Mouse (Mus musculus): ENCODE data around the gene Efna4.

Gene Efna4

DNA sequence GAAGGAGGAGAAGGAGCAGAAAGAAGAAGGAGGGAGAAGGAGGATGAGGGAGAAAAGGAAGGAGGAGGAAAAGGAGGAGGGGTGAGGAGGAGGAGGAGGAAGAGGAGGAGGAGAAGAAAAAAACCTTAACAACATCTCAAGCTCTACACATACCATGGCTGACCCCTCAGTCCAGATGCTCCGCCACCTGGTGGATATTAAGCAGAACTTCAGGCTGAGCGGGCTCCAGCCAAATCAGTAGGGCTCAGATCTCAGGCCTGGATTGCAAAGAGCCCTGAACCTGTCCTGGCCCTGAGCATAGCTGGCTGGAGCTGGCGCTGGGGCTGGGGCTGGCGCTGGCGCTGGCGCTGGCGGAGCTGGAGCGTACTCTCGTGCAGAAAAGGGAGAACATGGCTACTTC, 29.7 kb downstream of the Efna4 start:
- DNase-seq (ENCODE audit: low read depth, low spot score), result peak; percentile 76

DNA sequence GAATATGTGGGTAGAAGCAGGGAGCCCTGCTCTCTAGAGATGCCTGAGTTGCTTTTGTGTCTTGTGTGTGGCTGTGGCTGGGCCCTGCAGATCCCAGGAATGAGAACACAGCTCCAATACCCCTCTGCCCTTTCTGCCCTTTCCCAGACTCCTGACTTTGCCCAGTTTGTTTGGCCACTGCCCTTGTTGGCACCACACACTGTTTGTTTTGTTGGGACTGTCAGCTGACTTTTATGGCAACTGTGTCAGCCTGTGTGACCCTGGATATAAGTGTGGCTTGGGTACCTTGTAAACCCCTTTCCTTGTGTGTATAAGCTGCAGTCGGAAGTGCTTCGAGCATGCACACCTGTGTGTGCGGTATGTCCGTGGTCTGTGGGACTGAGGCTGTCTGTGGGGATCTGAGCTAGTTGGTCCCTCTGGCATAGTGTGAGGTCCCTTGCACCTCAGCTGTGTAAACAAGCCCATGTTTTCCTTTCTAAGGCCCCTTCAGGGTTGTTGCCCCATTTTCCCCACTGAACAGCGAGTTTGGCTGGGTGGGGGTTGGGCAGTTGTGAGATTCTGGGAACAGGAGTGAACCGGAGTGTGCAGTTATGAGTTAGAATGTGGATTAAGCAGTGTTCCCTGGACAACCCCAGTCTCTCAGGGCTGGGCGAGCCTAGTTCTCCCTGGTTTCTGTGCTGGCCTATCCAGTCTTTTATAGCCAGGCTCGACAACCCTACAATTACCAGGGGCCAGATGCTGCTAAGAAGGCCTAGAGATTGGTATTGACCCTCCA, 32.1 kb downstream of the Efna4 start:
- DNase-seq (ENCODE audit: low read depth, low spot score), result no peak

DNA sequence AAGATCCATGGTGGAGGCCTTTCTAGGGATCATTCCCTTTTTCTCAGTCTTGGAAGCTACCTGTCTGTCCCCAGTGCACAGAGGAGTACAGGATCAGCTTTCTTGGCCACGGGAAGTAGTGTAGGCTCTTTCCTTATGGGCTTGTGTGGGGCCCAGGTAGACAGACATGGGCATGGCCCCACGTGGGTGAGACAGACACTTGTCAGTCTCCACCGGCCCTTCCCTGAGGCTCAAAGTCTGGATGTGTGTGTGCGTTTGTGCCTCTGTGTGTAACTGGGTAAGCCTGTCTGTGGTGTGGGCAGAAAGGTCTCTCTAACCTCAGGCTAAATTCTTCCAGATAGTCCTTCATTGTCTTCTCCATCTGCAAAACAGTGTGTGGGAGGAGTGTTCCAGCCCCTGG, 32.7 kb downstream of the Efna4 start:
- no peak for DNase-seq (ENCODE audit: low read depth, low spot score)

DNA sequence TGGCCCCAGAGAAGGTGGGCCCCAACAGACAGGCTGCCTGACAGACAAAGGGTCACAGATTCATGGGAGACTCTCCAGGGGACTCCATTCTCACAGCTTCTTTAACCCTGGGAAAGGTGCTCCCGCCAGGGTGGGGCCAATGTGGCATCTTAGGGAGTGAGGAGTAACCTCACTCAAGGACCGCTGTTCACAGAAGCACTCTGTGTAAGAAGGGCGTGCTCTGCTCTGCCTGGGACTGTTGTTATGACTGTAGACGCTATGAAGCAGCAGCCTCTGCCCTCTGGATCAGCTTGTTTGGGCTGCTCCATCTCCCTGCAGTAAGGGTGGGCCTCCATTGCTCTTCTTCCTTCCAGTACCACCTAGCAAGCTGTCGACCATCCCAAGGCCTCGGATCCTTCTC, 33.4 kb downstream of the Efna4 start:
- no peak for DNase-seq (ENCODE audit: low read depth, low spot score)

DNA sequence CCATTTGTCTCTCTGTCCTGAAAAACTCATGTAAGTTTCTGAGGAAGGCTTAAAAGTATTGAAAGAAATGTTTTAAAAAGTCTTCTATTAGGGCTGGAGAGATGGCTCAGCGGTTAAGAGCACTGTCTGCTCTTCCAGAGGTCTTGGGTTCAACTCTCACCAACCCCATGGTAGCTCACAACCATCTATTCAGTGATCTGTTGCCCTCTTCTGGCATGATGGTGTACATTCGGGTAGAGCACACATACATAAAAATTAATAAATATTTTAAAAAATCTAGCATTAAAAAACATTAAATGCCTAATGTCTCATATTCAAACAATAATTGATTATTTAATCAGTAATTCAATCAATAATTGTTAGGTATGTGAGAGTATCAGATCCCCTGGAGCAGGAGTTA, 37.3 kb downstream of the Efna4 start:
- no peak for DNase-seq (ENCODE audit: low read depth, low spot score)

DNA sequence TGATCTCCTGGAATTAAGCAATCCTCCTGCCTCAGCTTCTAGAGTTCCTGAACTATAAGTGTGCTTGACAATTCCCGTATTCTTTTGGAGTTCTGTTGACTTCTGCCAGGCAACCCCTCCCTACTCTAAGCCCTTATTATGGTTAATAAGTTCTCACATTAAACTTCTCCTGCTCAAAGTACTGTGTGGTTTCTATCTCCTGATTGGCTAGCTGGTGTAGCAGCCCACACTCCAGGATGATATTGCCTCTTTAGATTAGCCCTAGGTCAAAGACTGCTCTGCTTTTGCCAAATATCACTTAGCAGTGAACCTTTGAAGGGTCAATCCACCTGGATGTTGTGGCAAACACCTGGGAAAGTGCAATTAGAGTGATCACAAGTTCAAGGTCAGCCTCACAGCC, 37.8 kb downstream of the Efna4 start:
- DNase-seq (ENCODE audit: low read depth, low spot score), result no peak

DNA sequence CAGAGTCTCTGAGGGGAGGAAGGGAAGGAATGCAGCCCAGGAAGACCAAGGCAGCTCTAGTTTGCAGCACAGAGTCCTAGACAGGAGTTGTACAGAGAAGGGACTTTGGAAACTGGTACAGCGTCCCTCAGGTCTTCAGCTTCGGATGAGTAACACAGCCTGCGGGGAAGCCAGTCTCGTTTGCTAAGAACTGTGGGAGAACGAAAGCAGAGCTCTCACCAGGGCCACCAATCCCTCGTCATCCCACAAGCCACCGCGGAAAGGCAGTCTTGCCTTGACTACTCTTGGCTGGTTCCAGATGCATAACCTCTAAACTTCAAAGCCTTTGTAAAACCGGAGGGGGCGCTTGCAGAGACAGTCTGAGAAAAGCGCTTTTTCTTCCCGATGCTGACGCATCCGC, 38.3 kb downstream of the Efna4 start:
- no peak for DNase-seq (ENCODE audit: low read depth, low spot score)

DNA sequence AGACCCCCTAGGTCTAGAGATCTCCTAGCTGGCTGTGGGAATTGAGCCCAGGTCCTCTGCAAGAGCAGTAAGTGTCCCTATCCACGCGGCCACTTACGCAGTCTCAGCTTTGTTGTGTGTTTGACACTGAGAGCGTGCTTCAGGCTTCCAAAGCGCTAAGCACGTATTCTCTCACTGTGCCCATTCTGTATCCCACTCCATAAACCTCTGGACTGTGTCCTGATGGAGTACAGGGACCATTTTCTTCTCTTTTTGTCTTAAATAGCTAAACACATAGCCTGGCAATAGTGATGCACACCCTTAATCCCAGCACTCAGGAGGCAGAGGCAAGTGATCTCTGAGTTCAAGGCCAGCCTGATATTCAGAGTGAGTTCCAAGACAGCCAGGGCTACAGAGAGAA, 38.9 kb downstream of the Efna4 start:
- DNase-seq (ENCODE audit: low read depth, low spot score), result no peak

DNA sequence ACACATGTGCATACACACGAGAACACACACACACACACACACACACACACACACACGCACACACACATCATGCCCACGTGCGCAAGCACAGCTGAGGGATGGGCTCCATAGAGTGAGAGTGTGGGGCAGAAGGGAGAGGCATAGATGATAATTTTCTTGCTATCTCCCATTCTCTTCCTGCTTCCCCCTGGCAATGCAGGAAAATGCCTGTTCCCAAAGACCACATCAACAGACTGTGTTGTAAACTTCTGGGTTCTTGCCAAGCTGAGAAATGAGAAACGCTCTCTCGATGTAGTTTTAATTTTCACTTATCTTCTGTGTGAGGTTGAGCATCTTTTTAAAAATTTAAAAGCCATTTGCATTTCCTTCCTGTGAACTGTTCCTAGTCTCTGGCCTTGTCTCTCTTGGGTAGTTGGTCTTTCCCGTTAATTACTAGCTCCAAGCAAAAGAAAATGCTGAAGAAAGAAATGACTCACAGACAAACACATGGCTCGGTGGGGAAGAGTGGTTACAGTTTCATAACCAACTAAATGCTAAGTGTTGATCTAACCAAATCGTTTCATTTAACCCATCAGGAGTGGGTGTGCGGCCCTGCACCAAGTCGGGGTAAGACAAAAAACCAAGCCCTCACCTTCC, 40.9 kb downstream of the Efna4 start:
- DNase-seq (ENCODE audit: low read depth, low spot score), result no peak

DNA sequence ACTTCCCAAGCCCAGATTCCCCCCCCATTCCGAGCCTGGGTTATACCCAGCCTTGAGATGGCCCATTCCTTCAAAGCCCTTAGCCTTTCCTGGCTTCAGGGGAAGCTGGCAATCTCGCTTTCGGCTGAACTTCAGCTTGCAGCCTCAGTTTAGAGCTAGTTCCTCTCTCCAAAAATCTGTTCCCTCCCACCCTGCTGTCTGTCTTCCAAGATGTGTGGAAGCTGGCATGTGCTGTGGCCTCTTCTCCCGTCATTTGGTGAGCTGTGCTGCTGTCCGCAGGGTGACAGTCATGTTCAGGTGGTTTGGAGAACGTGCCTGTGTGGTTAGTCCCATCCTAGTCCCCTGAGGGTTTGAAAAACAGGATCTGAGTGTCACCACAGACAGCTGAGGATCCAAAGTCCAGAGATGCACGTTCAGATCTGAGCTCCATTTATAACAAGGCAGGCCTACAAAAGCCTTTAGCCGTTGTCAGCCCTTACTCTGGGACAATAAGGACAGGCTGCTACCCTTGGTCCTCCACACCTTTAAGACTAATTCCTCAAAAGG, 42.1 kb downstream of the Efna4 start:
- no peak for DNase-seq (ENCODE audit: low read depth, low spot score)

DNA sequence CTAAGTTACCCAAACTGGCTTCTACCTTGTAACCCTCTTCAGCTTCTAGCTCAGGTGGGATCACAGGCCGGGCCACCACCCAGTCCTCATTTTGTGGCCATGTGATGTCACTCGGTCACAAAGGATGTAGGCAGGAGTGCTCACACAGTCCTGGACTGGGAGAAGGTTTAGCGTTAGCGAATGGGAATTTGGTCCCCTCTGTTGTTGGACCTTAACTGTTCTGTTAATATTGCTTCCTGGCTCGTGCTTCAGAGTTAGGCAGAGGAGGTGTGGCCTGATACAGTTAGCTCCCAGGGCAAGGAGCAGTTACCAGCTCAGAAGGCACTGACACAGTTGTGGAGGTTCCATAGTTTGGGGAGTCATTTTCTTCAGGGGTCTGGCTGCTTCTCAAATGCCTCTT, 43.6 kb downstream of the Efna4 start:
- DNase-seq (ENCODE audit: low read depth, low spot score), result no peak

DNA sequence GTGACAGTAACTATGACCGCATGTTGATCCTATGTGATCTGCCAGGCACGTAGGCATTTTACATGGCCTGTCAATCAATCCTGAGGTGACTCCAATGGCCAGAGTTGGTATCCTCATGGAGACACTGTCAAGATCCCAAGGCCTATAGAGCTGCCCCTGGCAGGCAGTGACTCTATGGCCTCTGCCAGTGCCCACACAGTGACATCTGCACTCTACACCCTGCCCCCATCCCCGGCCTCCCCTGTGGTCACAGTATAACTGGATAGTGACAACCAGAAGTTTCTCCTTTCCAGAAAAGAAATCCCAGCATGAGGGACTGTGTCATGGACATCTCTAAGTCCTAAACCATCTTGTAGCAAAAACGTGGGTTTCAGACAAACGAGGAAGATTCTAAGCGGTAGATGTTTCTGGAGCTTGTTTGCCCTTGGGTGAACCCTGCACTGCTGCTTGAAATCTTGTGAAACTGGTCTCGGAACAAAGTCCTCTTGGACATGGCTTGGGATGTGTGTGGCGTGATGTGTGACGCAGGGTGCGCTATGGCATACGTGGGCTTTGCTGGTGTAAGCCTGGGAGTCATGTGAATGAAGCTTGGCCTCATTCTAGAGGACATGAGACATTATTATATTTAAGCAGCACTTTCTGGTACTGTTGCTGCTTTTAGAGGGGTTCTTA, 44.4 kb downstream of the Efna4 start:
- DNase-seq (ENCODE audit: low read depth, low spot score), result no peak

DNA sequence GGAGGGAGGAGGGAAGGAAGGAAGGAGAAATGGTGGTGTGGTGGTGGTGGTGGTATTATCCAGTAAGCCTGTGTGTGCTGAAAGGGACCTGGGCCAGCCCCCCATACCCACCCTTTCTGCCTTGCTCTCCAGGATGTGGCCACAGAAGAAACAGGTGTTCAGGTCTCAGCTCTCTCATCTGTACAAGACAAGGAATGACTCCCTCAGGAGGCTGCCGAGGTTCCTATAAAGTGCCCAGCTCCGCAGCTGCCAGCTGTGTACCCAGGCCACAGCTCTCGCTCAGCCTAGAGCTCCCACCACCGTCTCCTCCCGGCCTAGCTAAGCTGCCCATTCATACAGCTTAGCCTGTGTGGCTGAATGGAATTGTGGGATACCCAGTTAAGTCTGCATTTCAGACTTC, 45.5 kb downstream of the Efna4 start:
- DNase-seq (ENCODE audit: low read depth, low spot score), result no peak

DNA sequence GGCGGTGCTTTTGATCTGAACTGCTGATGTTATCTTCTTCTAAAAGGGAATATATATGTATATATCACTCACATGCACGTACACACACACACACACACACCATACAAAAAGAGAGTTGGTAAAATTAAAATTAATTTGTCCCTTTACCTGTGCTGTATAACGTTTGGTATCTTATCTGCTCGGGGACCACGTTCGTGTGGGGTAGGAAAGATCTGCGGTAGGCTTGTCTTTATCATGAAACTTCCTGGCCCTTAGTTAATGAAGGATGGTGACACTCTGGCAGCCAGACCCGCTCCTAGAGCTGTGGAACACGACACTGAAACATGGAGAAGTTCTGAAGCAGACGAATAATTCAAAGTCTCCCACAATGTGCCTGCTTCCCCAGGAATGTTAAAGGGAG, 46.0 kb downstream of the Efna4 start:
- no peak for DNase-seq (ENCODE audit: low read depth, low spot score)

DNA sequence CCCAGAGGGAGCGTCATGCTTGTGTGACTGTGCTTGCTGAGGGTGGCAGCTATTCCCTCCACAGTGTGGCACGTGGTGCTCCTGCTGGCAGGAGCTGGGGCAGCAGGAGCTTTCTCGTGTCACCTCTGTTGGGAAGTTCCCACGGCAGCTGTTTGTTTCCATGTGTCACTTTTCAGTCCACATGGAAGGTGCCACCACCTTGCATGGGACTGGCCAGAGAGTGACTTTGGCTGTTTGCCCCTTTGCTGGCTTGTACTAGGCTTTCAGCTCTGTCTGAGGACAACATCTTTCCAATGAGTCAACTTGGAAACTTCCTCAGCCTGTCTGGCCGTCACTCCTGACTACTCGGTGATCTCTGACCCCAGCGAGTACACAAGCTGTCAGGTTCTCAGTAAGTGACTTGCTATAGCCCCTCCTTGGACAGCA, 49.3 kb downstream of the Efna4 start:
- DNase-seq (ENCODE audit: low read depth, low spot score), result no peak

DNA sequence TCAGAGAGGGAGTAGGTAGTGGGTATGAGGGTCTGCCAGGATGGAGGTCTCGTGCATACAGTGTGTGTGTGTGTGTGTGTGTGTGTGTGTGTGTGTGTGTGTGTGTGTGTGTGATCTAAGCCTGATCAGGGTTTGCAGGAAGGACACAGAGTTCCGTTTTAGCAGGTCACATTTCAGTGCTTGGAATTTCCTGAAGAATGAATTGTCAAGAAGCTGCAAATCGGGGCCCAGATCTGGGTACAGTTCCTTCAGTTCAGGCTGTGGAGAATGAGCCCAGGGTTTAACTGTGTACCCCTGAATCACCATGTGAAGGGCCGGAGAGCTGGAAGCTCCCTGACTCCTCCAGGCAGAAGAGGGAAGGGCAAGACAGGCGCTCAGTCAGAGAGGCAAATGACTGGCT, 50.5 kb downstream of the Efna4 start:
- no peak for DNase-seq (ENCODE audit: low read depth, low spot score)

DNA sequence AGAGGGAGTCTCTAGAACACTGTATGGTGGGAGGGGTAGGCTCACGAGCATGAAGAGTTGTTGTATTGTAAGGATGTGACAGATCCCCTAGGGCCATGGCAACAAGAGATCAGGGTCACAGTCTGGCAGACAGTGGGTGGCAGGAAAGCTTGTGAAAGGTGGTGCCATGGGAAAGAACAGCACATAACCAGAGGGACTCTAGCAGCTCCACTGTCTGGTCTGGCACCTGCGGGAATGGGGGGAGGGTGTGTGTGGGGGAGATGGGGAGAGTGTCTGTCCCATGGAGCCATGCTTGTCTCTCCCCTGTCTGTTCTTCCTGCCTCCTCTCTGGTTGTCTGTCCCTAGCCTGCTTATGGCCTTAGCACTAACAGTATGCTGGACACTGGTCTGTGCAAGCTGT, 52.3 kb downstream of the Efna4 start:
- no peak for DNase-seq (ENCODE audit: low read depth, low spot score)

DNA sequence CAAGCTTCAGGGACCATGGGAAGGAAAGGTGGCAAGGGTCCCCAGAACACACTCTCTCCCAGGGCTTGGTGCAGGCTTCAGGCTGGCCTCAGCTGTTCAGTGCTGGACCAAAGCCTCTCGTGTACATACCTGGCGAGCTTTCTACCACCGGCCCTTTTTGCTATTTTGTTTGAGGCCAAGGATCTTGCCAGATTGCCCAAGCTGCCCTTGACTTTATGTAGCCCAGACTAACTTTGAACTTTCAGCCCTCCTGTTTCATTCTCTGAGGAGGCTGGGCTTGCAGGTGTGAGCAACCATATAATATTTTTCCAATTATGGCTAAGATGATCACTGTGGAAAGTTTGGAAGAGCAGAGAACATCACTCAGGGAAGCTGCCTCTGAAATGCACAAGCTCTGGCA, 53.6 kb downstream of the Efna4 start:
- DNase-seq (ENCODE audit: low read depth, low spot score), result no peak

Measured in A20 (cell line).